Mouse (Mus musculus): ENCODE data around the gene Rab44. TPM values are rescaled to one million over a fixed set of nuclear protein-coding genes. Genes with fewer than 3 reads are reported as not detected.

Gene Rab44
- polyA plus RNA-seq, 1 experiment: 0.45 TPM

DNA sequence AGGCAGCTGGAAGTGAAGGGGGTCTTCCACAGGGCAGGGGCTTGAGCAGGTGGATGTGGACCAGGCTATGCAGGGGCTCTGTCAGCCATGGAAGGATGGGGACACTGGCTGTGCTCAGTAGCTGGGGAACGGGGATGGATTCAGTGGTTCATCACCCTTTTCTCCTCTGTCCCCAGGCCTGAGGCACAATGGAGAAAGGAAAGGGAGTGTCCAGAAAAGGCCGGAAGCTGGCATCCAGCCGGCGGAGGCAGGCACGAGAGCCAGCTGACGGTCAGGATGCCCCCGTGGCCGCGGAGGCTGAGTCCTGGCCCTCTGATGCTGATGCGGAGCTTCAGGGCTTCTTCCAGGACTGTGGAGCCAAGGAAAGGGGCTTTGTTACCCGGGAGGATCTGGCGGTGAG lies 6.7 kb downstream of the Rab44 start:
- DNase-seq (ENCODE audit: low read depth, low spot score): no peak
- 69% methylated on average over 12 of the region's 12 CpGs for WGBS

DNA sequence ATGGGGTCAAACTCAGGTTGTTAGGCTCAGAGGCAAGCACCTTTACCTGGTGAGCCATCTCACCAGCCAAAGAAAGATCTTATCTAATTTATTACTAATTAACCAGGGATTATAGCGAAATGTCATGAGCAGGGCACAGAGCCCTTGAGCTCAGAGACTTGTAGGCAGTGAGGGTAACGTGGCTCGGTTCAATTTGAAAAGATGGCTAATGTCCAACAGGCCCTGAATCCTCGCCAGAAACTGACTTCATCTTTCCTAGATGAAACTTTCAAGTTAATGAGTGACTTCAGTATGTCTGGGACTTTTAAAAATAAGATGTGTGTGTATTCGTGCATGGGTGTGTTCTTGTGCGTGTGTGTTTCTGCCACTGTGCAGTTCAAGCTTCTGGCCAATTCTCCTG lies 8.9 kb downstream of the Rab44 start:
- DNase-seq (ENCODE audit: low read depth, low spot score): no peak

GRCm38 (mm10) chr17:29123578-29124174 lies 9.7 kb downstream of the Rab44 start:
- DNase-seq (ENCODE audit: low read depth, low spot score): peak; percentile 60
- WGBS: 26% methylated on average over 6 of the region's 6 CpGs

More for the DNA sequence above, 8.9 kb downstream of the Rab44 start:
- 13% methylated on average over 6 of the region's 6 CpGs for WGBS

DNA sequence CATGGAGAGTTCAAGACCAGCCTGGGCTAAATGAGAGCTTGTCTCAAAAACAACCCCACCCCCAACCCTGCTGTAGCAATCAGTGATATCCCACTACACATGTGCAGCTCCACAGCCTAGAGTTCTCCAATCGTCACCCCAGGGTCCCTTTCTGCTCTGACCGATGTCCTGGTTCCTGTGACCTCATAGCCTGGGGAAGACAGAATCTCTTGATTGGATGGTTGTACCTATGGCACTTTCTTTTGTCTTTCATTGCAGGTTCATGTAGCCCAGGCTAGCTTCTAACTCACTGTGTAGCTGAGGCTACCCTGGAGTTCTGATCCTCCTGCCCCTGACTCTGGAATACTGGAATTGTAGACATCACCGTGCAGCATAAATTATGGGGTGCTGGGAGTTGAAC lies 12.6 kb downstream of the Rab44 start:
- no peak for DNase-seq (ENCODE audit: low read depth, low spot score)
- WGBS: 96% methylated on average over 3 of the region's 3 CpGs

- 27% methylated on average over 5 of the region's 5 CpGs for WGBS
- no peak for DNase-seq (ENCODE audit: low read depth, low spot score)
These were observed 15.4 kb downstream of the Rab44 start for GRCm38 (mm10) chr17:29129341-29129740.

DNA sequence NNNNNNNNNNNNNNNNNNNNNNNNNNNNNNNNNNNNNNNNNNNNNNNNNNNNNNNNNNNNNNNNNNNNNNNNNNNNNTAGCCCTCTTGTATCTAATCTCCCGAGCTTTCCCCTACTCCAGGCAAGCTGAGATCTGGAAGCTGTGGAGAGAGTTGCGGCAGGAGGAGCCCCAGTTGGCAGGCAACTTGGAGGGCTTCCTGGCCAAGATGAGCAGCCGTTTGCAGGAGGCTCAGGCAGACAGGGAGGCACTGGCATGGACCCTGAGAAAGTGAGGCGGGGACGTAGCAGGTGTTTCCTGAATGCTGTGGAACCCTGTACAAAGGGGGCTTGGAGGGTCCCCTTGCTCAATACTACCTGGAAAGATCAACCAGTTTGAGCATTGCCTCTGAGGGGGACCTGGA lies 21.1 kb downstream of the Rab44 start:
- DNase-seq (ENCODE audit: low read depth, low spot score): no peak
- 47% methylated on average over 5 of the region's 5 CpGs for WGBS

GRCm38 (mm10) chr17:29136236-29136635 lies 22.3 kb downstream of the Rab44 start:
- WGBS: 60% methylated on average over 6 of the region's 6 CpGs
- DNase-seq (ENCODE audit: low read depth, low spot score): no peak

DNA sequence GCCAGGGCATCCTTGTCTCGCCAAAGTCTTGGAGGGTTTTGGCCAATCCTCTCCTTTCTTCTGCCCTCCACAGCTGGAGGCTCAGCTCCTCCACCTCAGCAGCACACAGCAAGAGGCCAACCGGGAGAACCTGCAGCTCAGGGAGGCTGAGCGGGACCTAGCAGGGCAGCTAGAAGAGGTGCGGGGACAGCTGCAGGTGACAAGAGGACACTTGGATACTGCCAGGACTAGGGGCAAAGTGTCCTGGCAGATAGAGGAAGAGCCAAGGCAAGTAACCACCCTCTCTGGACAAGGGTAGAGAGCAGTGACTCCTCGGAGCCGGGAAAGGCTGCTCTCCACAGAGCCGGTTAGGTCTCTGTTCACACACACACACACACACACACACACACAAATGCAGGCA lies 24.0 kb downstream of the Rab44 start:
- DNase-seq (ENCODE audit: low read depth, low spot score): no peak
- 91% methylated on average over 7 of the region's 7 CpGs for WGBS

DNA sequence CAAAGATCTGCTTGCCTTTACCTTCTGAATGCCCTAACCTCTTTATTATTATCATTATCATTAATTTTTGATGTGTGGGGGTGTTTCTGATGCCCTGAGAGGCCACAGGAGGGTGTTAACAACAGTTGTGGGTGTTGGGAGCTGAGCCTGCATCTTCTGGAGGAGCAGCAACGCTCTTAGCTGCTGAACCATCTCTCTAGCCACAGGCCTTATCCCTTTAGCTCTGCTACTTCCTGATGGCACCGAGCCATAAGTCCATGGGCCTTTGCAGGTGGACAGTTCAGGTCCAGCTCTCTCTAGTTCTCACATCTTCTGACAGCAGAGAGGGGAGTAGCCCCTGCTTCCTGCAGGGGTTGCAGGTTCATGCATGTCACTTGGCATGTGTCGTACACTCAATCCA lies 27.6 kb downstream of the Rab44 start:
- WGBS: 75% methylated on average over 3 of the region's 3 CpGs
- no peak for DNase-seq (ENCODE audit: low read depth, low spot score)

- 82% methylated on average over 8 of the region's 8 CpGs for WGBS
- DNase-seq (ENCODE audit: low read depth, low spot score): no peak
These were observed 29.3 kb downstream of the Rab44 start for GRCm38 (mm10) chr17:29143266-29143665.

DNA sequence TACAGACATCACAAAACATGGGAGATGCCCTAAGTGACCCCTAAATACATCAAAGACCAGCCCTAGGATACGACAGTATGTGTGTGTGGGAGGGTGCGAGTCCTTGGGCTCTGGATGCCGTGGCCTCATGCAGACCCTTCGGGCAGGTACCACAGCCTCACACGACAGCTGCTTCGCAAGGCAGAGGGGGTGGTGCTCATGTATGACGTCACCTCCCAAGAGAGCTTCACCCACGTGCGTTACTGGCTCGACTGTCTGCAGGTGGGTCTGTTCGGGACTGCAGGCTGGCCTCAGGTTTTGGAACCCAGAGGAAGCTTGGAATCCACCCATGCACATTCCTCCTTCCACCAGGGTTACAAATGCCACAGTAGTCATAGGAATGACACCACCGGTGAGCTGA lies 31.2 kb downstream of the Rab44 start:
- DNase-seq (ENCODE audit: low read depth, low spot score): no peak
- 90% methylated on average over 12 of the region's 12 CpGs for WGBS

DNA sequence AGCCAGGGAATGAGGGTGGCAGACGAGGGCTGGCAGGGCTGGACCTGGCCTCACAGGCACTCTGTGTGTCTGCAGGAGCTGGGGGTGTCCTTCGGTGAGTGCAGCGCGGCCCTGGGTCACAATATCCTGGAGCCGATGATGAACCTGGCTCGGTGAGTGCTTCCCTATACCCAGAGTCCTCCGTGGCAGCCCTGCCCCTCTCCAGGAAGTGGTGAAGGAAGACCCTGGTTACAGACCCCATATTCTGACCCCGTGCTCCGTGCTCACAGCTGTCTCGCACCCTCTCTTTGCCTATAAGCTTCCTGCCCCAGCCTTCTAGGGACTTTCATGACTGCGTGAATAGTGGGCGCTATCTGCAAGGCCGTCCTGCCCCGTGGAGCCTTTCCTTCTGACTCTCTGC lies 33.3 kb downstream of the Rab44 start:
- 83% methylated on average over 14 of the region's 14 CpGs for WGBS
- no peak for DNase-seq (ENCODE audit: low read depth, low spot score)

GRCm38 (mm10) chr17:29147773-29148172 lies 33.8 kb downstream of the Rab44 start:
- WGBS: 83% methylated on average over 6 of the region's 6 CpGs
- DNase-seq (ENCODE audit: low read depth, low spot score): no peak

DNA sequence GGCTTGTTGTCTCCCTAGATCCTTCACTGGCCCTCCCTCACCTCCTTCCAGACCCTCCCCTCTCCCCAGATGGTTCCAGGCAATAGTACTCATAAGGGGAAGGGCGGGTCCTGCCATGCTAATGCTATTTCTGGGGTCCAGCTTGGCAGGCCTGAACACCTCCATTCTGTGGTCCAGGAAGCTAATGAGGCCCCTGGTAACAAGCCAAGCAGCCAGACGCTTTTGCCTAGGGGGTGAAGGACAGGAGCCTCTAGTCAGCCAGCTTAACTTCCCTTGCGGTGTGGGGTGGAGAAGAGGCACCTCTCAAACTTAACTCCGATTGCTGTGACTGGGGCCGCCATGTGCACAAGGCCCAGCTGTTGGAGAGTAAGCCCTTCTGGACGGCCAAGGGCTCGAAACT lies 35.8 kb downstream of the Rab44 start:
- WGBS: 89% methylated on average over 7 of the region's 7 CpGs
- no peak for DNase-seq (ENCODE audit: low read depth, low spot score)

DNA sequence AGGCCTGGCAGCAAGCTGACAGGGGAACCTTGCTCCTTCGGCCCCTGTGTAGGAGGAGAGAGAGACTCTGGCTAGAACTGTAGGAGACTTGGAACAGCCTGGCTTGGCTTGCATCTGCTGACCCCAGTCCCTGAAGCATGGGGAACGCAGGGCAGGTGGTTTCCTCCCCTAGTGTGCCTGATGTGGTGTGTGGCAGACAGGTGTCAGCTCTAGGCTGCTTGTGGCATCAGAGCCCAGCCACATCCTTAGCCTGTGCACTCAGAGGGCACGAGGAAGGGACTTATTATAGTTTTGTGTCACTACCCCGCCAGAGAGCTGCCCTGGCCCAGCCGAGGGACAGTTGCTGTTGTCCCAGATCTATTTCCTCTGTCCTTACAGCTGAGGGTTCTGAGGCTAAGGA lies 38.6 kb downstream of the Rab44 start:
- DNase-seq (ENCODE audit: low read depth, low spot score): no peak
- 80% methylated on average over 5 of the region's 5 CpGs for WGBS

DNA sequence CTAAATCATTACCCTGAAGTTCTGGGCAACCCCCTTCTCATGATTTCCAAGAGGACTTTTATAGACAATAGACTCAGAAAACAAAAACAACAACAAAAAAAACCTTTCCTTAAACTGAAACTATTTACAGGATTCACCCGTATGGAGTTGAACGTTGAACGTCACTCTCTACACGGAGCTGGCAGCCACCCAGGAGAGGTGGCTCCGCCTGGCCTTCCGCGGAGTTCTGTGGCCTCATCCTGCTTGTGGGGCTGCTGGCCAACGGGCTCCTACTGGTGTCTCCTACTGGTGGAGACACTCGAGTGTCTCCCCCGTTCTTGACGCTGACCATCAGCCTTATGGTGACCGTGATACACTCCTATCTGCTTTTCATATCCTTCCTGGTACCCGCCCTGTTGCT lies 40.3 kb downstream of the Rab44 start:
- 24% methylated on average over 13 of the region's 13 CpGs for WGBS

DNA sequence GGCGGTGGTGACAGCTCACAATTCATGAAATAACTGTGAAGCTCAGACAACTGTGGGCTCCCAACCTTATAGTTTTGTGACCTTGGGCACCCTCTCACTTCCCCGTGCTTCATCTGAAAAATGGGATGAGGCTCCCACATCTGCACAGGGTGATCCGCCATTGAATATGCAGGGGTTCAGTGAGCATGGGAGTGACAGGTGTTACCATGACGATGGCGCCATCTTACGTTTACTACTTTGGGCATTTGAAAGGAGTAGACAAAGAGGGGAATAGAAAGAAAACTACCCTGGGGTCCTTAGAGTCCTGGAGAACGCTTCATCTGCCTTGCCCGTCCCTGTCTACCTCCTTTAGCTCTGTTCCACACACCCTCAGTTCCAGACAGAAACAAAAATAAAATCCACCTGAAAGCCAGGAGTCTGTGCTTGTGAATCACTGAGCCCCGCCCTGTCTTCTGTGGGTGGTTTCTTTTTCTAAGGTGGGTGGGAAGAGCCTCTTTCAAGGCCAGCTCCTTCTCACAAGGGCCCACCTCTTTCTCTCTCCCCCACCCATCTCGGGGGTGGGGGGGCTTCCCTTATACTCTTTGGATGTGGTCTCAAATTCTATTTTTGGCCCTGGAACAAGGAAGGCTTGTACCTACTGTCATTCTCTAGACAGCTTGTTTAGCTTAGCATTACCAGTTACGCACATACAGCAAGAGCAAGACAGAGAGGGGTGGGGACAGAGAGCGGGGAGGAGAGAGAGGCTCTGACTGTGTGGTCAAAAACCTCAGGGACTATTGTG lies 41.6 kb downstream of the Rab44 start:
- 69% methylated on average over 12 of the region's 12 CpGs for WGBS

More for the DNA sequence above, 40.3 kb downstream of the Rab44 start:
- DNase-seq (ENCODE audit: low read depth, low spot score): no peak

GRCm38 (mm10) chr17:29156396-29156795 lies 42.5 kb downstream of the Rab44 start:
- DNase-seq (ENCODE audit: low read depth, low spot score): no peak
- WGBS: 69% methylated on average over 16 of the region's 16 CpGs

More for the DNA sequence above, 41.6 kb downstream of the Rab44 start:
- no peak for DNase-seq (ENCODE audit: low read depth, low spot score)

DNA sequence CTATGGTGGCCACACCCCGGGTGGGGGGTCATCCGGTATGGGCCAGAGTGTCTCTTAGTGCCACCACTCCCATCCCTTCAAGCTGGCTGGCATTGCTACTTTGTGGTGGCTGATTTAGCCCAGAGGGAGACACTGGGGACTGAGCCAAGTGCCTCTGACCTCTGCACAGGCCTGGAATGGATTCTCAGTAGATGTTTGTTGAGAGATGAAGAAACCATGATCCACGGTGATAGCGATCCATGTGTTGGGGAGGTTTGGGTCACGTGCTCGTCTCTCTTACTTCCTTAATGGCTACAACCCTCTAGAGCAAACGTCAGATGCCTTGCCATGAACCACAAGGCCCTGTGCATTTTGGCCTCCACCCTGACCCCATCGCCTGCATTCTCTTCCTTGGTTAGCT lies 42.9 kb downstream of the Rab44 start:
- DNase-seq (ENCODE audit: low read depth, low spot score): no peak
- 39% methylated on average over 8 of the region's 8 CpGs for WGBS

- 95% methylated on average over 15 of the region's 15 CpGs for WGBS
- no peak for DNase-seq (ENCODE audit: low read depth, low spot score)
These were observed 45.0 kb downstream of the Rab44 start for GRCm38 (mm10) chr17:29158899-29159298.

GRCm38 (mm10) chr17:29159320-29159719 lies 45.4 kb downstream of the Rab44 start:
- WGBS: 94% methylated on average over 5 of the region's 5 CpGs

More at GRCm38 (mm10) chr17:29159320-29159719, 45.4 kb downstream of the Rab44 start:
- no peak for DNase-seq (ENCODE audit: low read depth, low spot score)

Data from large intestine, adult 2 months (tissue).